Mouse (Mus musculus): Measurements from ENCODE around the gene Iqcf3. TPM values are rescaled to one million over a fixed set of nuclear protein-coding genes. Genes with fewer than 3 reads are reported as not detected.

Gene Iqcf3
- polyA plus RNA-seq, 1 experiment from 2014 or later = not detected

DNA sequence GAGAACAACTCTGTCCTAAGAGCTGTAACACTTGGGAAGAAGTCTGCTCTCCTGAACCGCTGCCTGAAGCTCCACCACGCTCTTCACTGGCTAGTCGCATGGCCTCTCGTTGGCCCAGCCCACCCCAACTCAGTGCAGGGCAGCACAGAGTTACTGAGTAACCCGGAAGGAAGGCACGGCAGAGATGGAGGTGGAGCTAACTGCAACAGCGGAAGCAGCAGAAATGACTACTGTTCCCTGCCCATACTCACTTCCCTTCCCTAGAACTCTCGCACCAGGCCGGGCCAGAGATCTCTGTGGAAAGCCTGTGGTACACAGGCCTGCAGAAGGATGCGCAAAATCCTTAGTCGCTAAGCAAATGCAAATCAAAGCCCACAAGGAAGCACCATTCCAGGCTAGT is 5.0 kb upstream of the Iqcf3 start:
- 71% methylated on average over 11 of the region's 11 CpGs for WGBS

DNA sequence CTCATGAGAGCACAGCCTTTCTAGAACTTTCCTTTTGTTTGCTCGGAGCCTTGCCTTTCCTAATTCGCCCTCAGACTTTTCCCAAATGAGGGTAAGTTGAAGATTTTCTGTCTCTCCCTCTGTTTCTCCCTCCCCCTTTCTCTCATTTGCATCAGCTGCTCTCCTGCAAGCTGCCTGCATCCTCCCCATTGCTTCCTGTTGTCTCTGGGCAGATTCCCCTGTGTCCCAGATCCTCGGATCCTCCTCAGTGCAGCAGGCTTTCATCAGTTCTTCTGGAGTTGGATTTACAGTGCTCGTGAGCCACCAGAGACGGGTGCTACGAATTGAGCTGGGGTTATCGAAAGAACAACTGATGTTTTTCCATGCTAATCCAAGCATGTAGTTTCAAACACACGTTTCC is 2.6 kb upstream of the Iqcf3 start:
- Histone ChIP-seq H3K9me3 (no peaks in the 10 kb centered on the region), H3K27me3 (replicated peaks) (no peaks in the 10 kb centered on the region), H3K4me2 (no peak overlapping the region), H3K36me3 (replicated peaks) (no peaks in the 10 kb centered on the region), H3K4me1 (no peaks in the 10 kb centered on the region), H3K9ac (no peak overlapping the region), H3K27ac (no peak overlapping the region), H3K4me3 (no peak overlapping the region)
- 75% methylated on average over 8 of the region's 8 CpGs for WGBS
- ATAC-seq (replicated peaks) = no peak

More for the DNA sequence above, 5.0 kb upstream of the Iqcf3 start:
- Histone ChIP-seq H3K27ac (no peak overlapping the region), H3K36me3 (replicated peaks) (no peaks in the 10 kb centered on the region), H3K9ac (no peak overlapping the region), H3K4me2 (no peak overlapping the region), H3K4me1 (no peaks in the 10 kb centered on the region), H3K27me3 (replicated peaks) (no peaks in the 10 kb centered on the region), H3K9me3 (no peaks in the 10 kb centered on the region), H3K4me3 (no peak overlapping the region)
- no peak for ATAC-seq (replicated peaks)

DNA sequence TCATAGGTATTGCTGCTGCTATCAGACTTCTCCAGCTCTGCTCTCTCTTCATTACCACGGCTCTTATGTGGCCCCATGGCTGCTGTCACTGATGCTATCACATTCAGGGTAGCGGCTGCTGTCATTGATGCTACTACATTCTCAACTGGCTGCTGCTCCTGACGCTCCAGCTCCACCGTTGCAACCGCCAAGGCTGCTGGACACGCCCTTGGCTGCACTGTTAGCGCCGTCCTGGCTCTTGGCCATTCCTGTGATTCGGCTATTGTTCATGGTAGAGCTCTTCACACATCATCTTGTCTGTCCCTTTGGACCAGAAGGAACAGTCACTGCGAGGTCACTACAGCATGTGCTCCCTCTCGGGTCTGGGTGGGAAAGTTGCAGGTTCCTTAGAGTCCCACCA is 860 bp upstream of the Iqcf3 start:
- no peak overlapping the region for H3K4me3 ChIP-seq
- ATAC-seq (replicated peaks) = no peak
- H3K27me3 ChIP-seq (replicated peaks) = no peaks in the 10 kb centered on the region
- no peaks in the 10 kb centered on the region for H3K4me1 ChIP-seq
- 94% methylated on average over 11 of the region's 11 CpGs for WGBS
- no peak overlapping the region for H3K4me2 ChIP-seq
- no peak overlapping the region for H3K9ac ChIP-seq
- no peaks in the 10 kb centered on the region for H3K9me3 ChIP-seq
- H3K36me3 ChIP-seq (replicated peaks) = no peaks in the 10 kb centered on the region
- H3K27ac ChIP-seq = no peak overlapping the region

GRCm38 (mm10) chr9:106534975-106535374 is 26.5 kb downstream of the Iqcf3 start:
- Histone ChIP-seq H3K27ac (no peak overlapping the region), H3K9ac (no peak overlapping the region), H3K36me3 (replicated peaks) (no peaks in the 10 kb centered on the region), H3K4me3 (no peak overlapping the region), H3K27me3 (replicated peaks) (no peaks in the 10 kb centered on the region), H3K4me1 (no peaks in the 10 kb centered on the region), H3K9me3 (no peaks in the 10 kb centered on the region), H3K4me2 (no peak overlapping the region)
- 93% methylated on average over 11 of the region's 11 CpGs for WGBS
- ATAC-seq (replicated peaks) = no peak

DNA sequence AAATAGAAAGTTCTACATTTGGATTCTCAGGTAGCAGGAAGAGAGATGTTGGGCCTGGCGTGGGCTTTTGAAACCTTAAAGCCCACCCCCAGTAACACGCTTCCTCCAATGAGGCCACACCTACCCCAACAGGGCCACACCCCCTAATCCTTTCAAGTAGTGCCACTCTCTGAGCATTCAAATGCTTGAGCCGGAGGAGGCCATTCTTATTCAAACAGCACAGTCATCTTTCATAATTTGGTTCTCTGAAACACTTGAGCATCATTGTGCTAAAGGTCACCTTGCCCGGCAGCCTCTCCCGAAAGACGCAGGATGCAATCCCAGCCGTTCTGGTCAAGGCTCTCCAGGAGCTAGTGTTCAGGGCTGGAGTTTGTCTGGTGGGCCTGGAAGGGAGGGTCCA is 27.1 kb downstream of the Iqcf3 start:
- 88% methylated on average over 7 of the region's 7 CpGs for WGBS
- H3K9ac ChIP-seq = no peak overlapping the region
- no peak for ATAC-seq (replicated peaks)

DNA sequence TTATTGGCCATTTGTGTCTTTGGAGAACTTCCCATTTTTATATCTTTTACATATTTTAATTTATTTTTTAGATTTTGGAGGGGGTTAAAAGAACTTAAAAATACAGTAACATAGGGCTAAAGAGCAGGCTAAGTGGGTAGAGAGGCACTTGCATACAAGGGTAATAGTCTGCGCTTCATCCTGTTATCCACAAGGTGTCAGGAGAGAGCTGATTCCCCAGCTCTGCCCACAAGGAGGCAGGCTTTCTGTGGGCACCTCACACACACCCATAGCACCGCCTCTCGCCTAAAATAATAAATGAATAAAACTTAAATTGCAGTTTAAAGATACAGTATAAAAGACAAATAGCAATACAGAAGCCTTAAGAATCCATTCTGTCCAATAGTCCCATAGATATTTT is 29.6 kb downstream of the Iqcf3 start:
- H3K36me3 ChIP-seq (replicated peaks) = no peaks in the 10 kb centered on the region
- no peak overlapping the region for H3K27ac ChIP-seq
- no peaks in the 10 kb centered on the region for H3K4me1 ChIP-seq
- H3K4me3 ChIP-seq = no peak overlapping the region
- no peak overlapping the region for H3K9ac ChIP-seq
- H3K9me3 ChIP-seq = no peaks in the 10 kb centered on the region
- H3K4me2 ChIP-seq = no peak overlapping the region
- ATAC-seq (replicated peaks) = no peak
- WGBS = 35% methylated on average over 3 of the region's 3 CpGs
- H3K27me3 ChIP-seq (replicated peaks) = no peaks in the 10 kb centered on the region

More for the DNA sequence above, 27.1 kb downstream of the Iqcf3 start:
- no peak overlapping the region for H3K4me2 ChIP-seq
- H3K36me3 ChIP-seq (replicated peaks) = no peaks in the 10 kb centered on the region
- H3K4me3 ChIP-seq = no peak overlapping the region
- H3K9me3 ChIP-seq = no peaks in the 10 kb centered on the region
- H3K4me1 ChIP-seq = no peaks in the 10 kb centered on the region
- H3K27ac ChIP-seq = no peak overlapping the region
- no peaks in the 10 kb centered on the region for H3K27me3 ChIP-seq (replicated peaks)

GRCm38 (mm10) chr9:106519909-106520308 is 41.5 kb downstream of the Iqcf3 start:
- H3K27me3 ChIP-seq (replicated peaks) = no peaks in the 10 kb centered on the region
- no peak overlapping the region for H3K27ac ChIP-seq
- no peak overlapping the region for H3K4me3 ChIP-seq
- H3K9ac ChIP-seq = no peak overlapping the region
- no peaks in the 10 kb centered on the region for H3K36me3 ChIP-seq (replicated peaks)
- no peaks in the 10 kb centered on the region for H3K9me3 ChIP-seq
- 84% methylated on average over 8 of the region's 8 CpGs for WGBS
- H3K4me2 ChIP-seq = no peak overlapping the region
- ATAC-seq (replicated peaks) = no peak
- H3K4me1 ChIP-seq = no peaks in the 10 kb centered on the region

- H3K4me3 ChIP-seq = no peak overlapping the region
- H3K4me1 ChIP-seq = no peaks in the 10 kb centered on the region
- no peak for ATAC-seq (replicated peaks)
- no peaks in the 10 kb centered on the region for H3K27me3 ChIP-seq (replicated peaks)
- no peaks in the 10 kb centered on the region for H3K36me3 ChIP-seq (replicated peaks)
- H3K9me3 ChIP-seq = no peaks in the 10 kb centered on the region
- no peak overlapping the region for H3K4me2 ChIP-seq
- no peak overlapping the region for H3K27ac ChIP-seq
- WGBS = 82% methylated on average over 2 of the region's 2 CpGs
- no peak overlapping the region for H3K9ac ChIP-seq
Observed at GRCm38 (mm10) chr9:106519433-106519832, 42.0 kb downstream of the Iqcf3 start.

GRCm38 (mm10) chr9:106514273-106514672 is 47.2 kb downstream of the Iqcf3 start, which contains the start of gene Iqcf5:
Gene Iqcf5, plus strand, starts transcription at chr9:106514573.
- no peak within 1 kb of the TSS for H3K4me3 ChIP-seq
- H3K4me1 ChIP-seq = no peaks in the 10 kb centered on the region
- no peak for ATAC-seq (replicated peaks)
- no peaks in the 10 kb centered on the region for H3K27me3 ChIP-seq (replicated peaks)
- H3K9ac ChIP-seq = no peak within 1 kb of the TSS
- WGBS = 91% methylated on average over 4 of the region's 4 CpGs
- H3K9me3 ChIP-seq = no peaks in the 10 kb centered on the region
- H3K27ac ChIP-seq = no peak within 1 kb of the TSS
- H3K4me2 ChIP-seq = no peak within 1 kb of the TSS
- no peaks in the 10 kb centered on the region for H3K36me3 ChIP-seq (replicated peaks)

GRCm38 (mm10) chr9:106513566-106513965 is 47.9 kb downstream of the Iqcf3 start:
- Histone ChIP-seq H3K9me3 (no peaks in the 10 kb centered on the region), H3K4me1 (no peaks in the 10 kb centered on the region), H3K27me3 (replicated peaks) (no peaks in the 10 kb centered on the region), H3K36me3 (replicated peaks) (no peaks in the 10 kb centered on the region), H3K4me3 (no peak overlapping the region), H3K27ac (no peak overlapping the region), H3K4me2 (no peak overlapping the region), H3K9ac (no peak overlapping the region)
- ATAC-seq (replicated peaks) = no peak
- 84% methylated on average over 6 of the region's 6 CpGs for WGBS

DNA sequence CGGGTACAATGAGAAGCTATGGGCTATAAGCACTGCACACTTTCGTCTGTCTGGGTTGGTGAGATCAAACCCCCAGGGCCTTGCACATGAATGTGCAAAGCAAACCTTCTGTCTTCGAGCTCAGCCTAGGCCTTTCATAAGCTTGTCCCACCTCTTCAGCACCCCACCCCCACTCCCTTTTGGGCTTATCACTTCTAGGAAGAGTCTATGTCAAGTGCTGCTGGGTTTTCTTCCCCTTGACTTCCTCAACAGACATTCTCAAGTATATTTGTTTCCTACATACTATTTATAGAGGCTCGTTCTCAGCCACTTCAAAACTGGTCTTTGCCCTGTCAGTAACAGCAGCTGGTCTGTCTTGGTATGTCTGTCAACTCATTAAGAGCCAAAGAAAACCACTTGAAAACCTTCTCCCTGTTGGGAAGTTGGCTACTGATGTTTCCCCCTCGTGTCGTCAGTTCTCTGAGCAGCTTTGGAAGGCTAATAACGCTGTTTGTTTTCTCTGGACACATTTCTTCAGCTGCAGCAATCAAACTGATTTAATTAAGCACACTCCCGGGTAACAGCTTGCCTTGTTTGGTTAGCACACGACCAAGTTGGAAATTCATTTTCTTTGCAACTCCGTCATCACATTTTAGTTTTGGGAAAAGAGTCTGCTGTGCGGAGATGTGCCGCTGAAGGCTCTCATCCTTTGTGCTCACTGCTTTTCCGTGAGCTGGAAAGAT is 48.5 kb downstream of the Iqcf3 start:
- Histone ChIP-seq H3K27ac (no peak overlapping the region), H3K4me1 (no peaks in the 10 kb centered on the region), H3K9me3 (no peaks in the 10 kb centered on the region), H3K27me3 (replicated peaks) (no peaks in the 10 kb centered on the region), H3K4me2 (no peak overlapping the region), H3K9ac (no peak overlapping the region), H3K36me3 (replicated peaks) (no peaks in the 10 kb centered on the region), H3K4me3 (no peak overlapping the region)
- whole genome bisulfite sequencing = 68% methylated on average over 13 of the region's 13 CpGs
- no peak for ATAC-seq (replicated peaks)

- Histone ChIP-seq H3K36me3 (replicated peaks) (no peaks in the 10 kb centered on the region), H3K27me3 (replicated peaks) (no peaks in the 10 kb centered on the region), H3K9me3 (no peaks in the 10 kb centered on the region), H3K9ac (no peak overlapping the region), H3K27ac (no peak overlapping the region), H3K4me1 (no peaks in the 10 kb centered on the region), H3K4me3 (no peak overlapping the region), H3K4me2 (no peak overlapping the region)
- 92% methylated on average over 10 of the region's 10 CpGs for WGBS
- no peak for ATAC-seq (replicated peaks)
Observed at GRCm38 (mm10) chr9:106509356-106509755, 52.1 kb downstream of the Iqcf3 start.

DNA sequence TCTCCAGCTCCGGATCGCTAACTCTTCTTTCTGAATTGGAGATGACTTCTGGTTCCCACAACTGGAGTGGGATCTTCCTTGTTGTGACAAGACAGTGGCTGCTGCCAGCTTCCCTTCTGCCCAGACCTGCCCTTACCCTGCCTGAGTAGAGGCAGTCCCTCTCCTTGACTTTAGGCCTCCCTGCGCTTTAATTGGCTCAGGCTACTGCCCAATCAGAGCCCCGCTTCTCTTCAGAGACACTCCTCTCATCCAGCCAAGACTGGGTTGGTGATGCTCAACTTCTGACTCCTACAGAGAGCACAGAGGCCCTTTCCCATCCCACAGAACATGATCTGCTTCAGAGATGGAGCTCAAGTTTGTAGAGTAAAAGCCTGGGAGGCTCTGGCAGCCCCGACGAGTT is 57.2 kb downstream of the Iqcf3 start:
- H3K27ac ChIP-seq = no peak overlapping the region
- ATAC-seq (replicated peaks) = no peak
- H3K27me3 ChIP-seq (replicated peaks) = no peaks in the 10 kb centered on the region
- H3K9me3 ChIP-seq = no peaks in the 10 kb centered on the region
- no peak overlapping the region for H3K4me2 ChIP-seq
- H3K36me3 ChIP-seq (replicated peaks) = no peaks in the 10 kb centered on the region
- H3K9ac ChIP-seq = no peak overlapping the region
- WGBS = 70% methylated on average over 6 of the region's 6 CpGs
- H3K4me3 ChIP-seq = no peak overlapping the region
- no peaks in the 10 kb centered on the region for H3K4me1 ChIP-seq
